Mouse (Mus musculus) midbrain, postnatal 0 days (tissue): ENCODE results near the gene Txndc12. TPM values are rescaled to one million over a fixed set of nuclear protein-coding genes. Genes with fewer than 3 reads are reported as not detected.

Source experiments
- ATAC-seq: fragments of 200-750 bp; cut with Nextera tagmentation; 2 replicates; pipeline ENCODE4 v1.8.0; 2017; ENCODE audit warnings: moderate number of reproducible peaks, mild to moderate bottlenecking, moderate TSS enrichment, moderate library complexity; ENCODE audit not compliant: low FRiP score
- DNase-seq: peaks from one replicate; pipeline ENCODE4 v3.0.0-alpha.2; 2015; ENCODE audit warnings: low spot score
- H3K27ac ChIP-seq: fragments of 300-500 bp; sonication (generic); 2 replicates; pipeline ENCODE4 v1.5.1; 2014; ENCODE audit warnings: low read depth, mild to moderate bottlenecking, low read length, mixed read lengths
- H3K27me3 ChIP-seq: fragments of 300-500 bp; sonication (generic); 2 replicates; pipeline ENCODE4 v1.6.1; 2014; ENCODE audit warnings: low read length, control low read depth, mixed read lengths; ENCODE audit not compliant: insufficient read depth
- H3K36me3 ChIP-seq: fragments of 300-500 bp; sonication (generic); 2 replicates; pipeline ENCODE4 v1.6.1; 2014; ENCODE audit warnings: low read length, control low read depth, mixed read lengths; ENCODE audit not compliant: insufficient read depth
- H3K4me1 ChIP-seq: fragments of 300-500 bp; sonication (generic); 2 replicates; pipeline ENCODE4 v1.6.1; 2014; ENCODE audit warnings: mild to moderate bottlenecking, control low read depth, antibody characterized with exemption, low read length, mixed read lengths; ENCODE audit not compliant: insufficient read depth
- H3K4me2 ChIP-seq: fragments of 300-500 bp; sonication (generic); 2 replicates; pipeline ENCODE4 v1.6.1; 2014; ENCODE audit warnings: low read depth, mild to moderate bottlenecking, low read length, mixed read lengths; ENCODE audit not compliant: poor library complexity, severe bottlenecking
- H3K4me3 ChIP-seq: fragments of 300-500 bp; sonication (generic); 2 replicates; pipeline ENCODE4 v1.5.1; 2014; ENCODE audit warnings: low read depth, mild to moderate bottlenecking, low read length, moderate library complexity
- H3K9ac ChIP-seq: fragments of 300-500 bp; sonication (generic); replicated peaks from 2 replicates; pipeline ENCODE4 v1.6.1; 2014; ENCODE audit warnings: mild to moderate bottlenecking, low read length, moderate library complexity, mixed read lengths; ENCODE audit not compliant: poor library complexity, severe bottlenecking
- H3K9me3 ChIP-seq: fragments of 300-500 bp; sonication (generic); 2 replicates; pipeline ENCODE4 v1.6.1; 2016; ENCODE audit warnings: low read length, control low read depth
- CTCF ChIP-seq: IDR thresholded peaks from 2 replicates; pipeline ENCODE4 v1.5.1; 2016; ENCODE audit warnings: antibody characterized with exemption, mild to moderate bottlenecking
- WGBS: fragments of 180-500 bp; shearing (Covaris S2); extraction: QIAGEN DNeasy Blood & Tissue Kit; methylation state at CpG from one replicate; pipeline ENCODE4 v1.1.7; 2014; 5-methylcytosine and 5-hydroxymethylcytosine counted together
- polyA plus RNA-seq: library from polyadenylated mRNA; unstranded; fragments of >200 nt; fragmentation: Nextera tagmentation; extraction: Ambion mirVana; gene quantifications from 2 replicates; pipeline ENCODE4 v1.2.1, GENCODE M21; 2015
- total RNA-seq: library from RNA; depleted of rRNA; stranded (reverse); fragments of >200 nt; gene quantifications from 2 replicates; pipeline ENCODE4 v1.2.3, GENCODE M21; 2014

Txndc12 gene
- total and polyA plus RNA-seq, 2 experiments from 2014 or later: 36.1 to 61.0 TPM

GRCm38 (mm10) chr4:108883815-108884214 lies 49.4 kb downstream of the Txndc12 start:
- no peak overlapping the region for H3K4me3 ChIP-seq
- no peaks in the 10 kb centered on the region for H3K27me3 ChIP-seq
- DNase-seq (peak; percentile 12), ATAC-seq (no peak)
- no peaks in the 10 kb centered on the region for H3K9me3 ChIP-seq
- no peak overlapping the region for H3K27ac ChIP-seq
- H3K4me1 ChIP-seq: no peaks in the 10 kb centered on the region
- H3K4me2 ChIP-seq: no peak overlapping the region
- no peak overlapping the region for H3K9ac ChIP-seq
- WGBS: 54% methylated on average over 13 of the region's 13 CpGs
- TF ChIP-seq CTCF: no peak
- no peaks in the 10 kb centered on the region for H3K36me3 ChIP-seq

DNA sequence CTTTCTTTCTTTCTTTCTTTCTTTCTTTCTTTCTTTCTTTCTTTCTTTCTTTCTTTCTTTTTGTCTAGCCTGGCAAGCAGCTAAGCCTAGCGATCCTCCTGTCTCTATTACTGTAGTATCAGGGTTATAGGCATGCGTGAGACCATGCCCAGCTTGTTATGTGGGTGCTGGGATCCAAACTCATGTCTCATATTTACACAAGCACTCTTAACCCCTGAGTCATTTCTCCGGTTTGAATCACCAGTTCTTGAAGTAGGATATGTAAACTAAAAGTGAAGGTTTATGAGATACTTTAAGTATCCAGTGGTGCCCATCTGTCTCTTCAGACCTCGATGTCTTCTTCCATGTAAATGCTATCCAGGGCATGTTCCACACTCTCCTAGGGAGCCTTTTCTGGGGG lies 53.1 kb downstream of the Txndc12 start:
- H3K9ac ChIP-seq: no peak overlapping the region
- 92% methylated on average over 4 of the region's 4 CpGs for WGBS
- TF ChIP-seq CTCF: no peak
- H3K4me1 ChIP-seq: no peaks in the 10 kb centered on the region
- H3K27ac ChIP-seq: no peak overlapping the region
- 0 out of 2 replicates have a peak, but pooled peaks cover 3% of the 10 kb centered on the region for H3K36me3 ChIP-seq
- no peak overlapping the region for H3K4me3 ChIP-seq
- H3K9me3 ChIP-seq: no peaks in the 10 kb centered on the region
- DNase-seq (no peak), ATAC-seq (no peak)
- no peaks in the 10 kb centered on the region for H3K27me3 ChIP-seq
- H3K4me2 ChIP-seq: no peak overlapping the region

- WGBS: 84% methylated on average over 6 of the region's 6 CpGs
Measured at GRCm38 (mm10) chr4:108890876-108891275, 56.5 kb downstream of the Txndc12 start.

GRCm38 (mm10) chr4:108900421-108900820 lies 66.0 kb downstream of the Txndc12 start:
- no peak overlapping the region for H3K4me2 ChIP-seq
- no peaks in the 10 kb centered on the region for H3K4me1 ChIP-seq
- H3K9ac ChIP-seq: no peak overlapping the region
- no peak for ATAC-seq
- WGBS: 75% methylated on average over 7 of the region's 7 CpGs
- TF ChIP-seq CTCF: no peak
- H3K4me3 ChIP-seq: no peak overlapping the region
- no peaks in the 10 kb centered on the region for H3K27me3 ChIP-seq
- no peaks in the 10 kb centered on the region for H3K9me3 ChIP-seq
- H3K36me3 ChIP-seq: no peaks in the 10 kb centered on the region
- H3K27ac ChIP-seq: no peak overlapping the region
- no peak for DNase-seq

More at GRCm38 (mm10) chr4:108890876-108891275, 56.5 kb downstream of the Txndc12 start:
- Histone ChIP-seq H3K4me1 (no peaks in the 10 kb centered on the region), H3K4me3 (no peak overlapping the region), H3K27me3 (no peaks in the 10 kb centered on the region), H3K36me3 (0 out of 2 replicates have a peak, but pooled peaks cover 5% of the 10 kb centered on the region), H3K9me3 (no peaks in the 10 kb centered on the region), H3K27ac (no peak overlapping the region), H3K9ac (no peak overlapping the region), H3K4me2 (no peak overlapping the region)
- ATAC-seq (no peak), DNase-seq (peak; percentile 18)
- TF ChIP-seq CTCF: no peak

GRCm38 (mm10) chr4:108902886-108903285 lies 68.5 kb downstream of the Txndc12 start:
- DNase-seq (no peak), ATAC-seq (no peak)
- Histone ChIP-seq H3K4me3 (no peak overlapping the region), H3K27ac (no peak overlapping the region), H3K27me3 (no peaks in the 10 kb centered on the region), H3K9me3 (no peaks in the 10 kb centered on the region), H3K36me3 (no peaks in the 10 kb centered on the region), H3K4me2 (no peak overlapping the region), H3K9ac (no peak overlapping the region), H3K4me1 (no peaks in the 10 kb centered on the region)
- no peak for TF ChIP-seq CTCF
- WGBS: 95% methylated on average over 9 of the region's 9 CpGs

GRCm38 (mm10) chr4:108903346-108903745 lies 68.9 kb downstream of the Txndc12 start:
- H3K9me3 ChIP-seq: no peaks in the 10 kb centered on the region
- TF ChIP-seq CTCF: no peak
- WGBS: 94% methylated on average over 9 of the region's 9 CpGs
- no peaks in the 10 kb centered on the region for H3K36me3 ChIP-seq
- no peak for DNase-seq
- H3K4me2 ChIP-seq: no peak overlapping the region
- H3K27ac ChIP-seq: no peak overlapping the region
- no peak overlapping the region for H3K9ac ChIP-seq
- no peaks in the 10 kb centered on the region for H3K27me3 ChIP-seq
- no peak for ATAC-seq
- no peaks in the 10 kb centered on the region for H3K4me1 ChIP-seq
- no peak overlapping the region for H3K4me3 ChIP-seq
